Mouse (Mus musculus): ENCODE results near the gene 2310022B05Rik. TPM values are rescaled to one million over a fixed set of nuclear protein-coding genes. Genes with fewer than 3 reads are reported as not detected.

The 2310022B05Rik gene
- polyA plus RNA-seq, 1 experiment from 2014 or later, result 41.6 TPM

GRCm38 (mm10) chr8:124691706-124692105 lies 28.5 kb upstream of the 2310022B05Rik start:
- H3K9me3 ChIP-seq (ENCODE audit: control insufficient read depth, low read depth, low read length), result no peaks in the 10 kb centered on the region
- H3K36me3 ChIP-seq (ENCODE audit: control insufficient read depth, insufficient read depth, low read length), result peaks cover 9% of the 10 kb centered on the region
- H3K27ac ChIP-seq (ENCODE audit: low read length), result no peak overlapping the region
- H3K9ac ChIP-seq (replicated peaks; ENCODE audit: low read depth, low read length), result no peak overlapping the region
- ATAC-seq (ENCODE audit: insufficient number of reproducible peaks, insufficient read depth, low FRiP score, low read depth), result no peak
- no peaks in the 10 kb centered on the region for H3K27me3 ChIP-seq (ENCODE audit: control insufficient read depth, insufficient read depth, low read length)
- no peak overlapping the region for H3K4me2 ChIP-seq (replicated peaks; ENCODE audit: low read depth, low read length)
- WGBS, result 94% methylated on average over 4 of the region's 4 CpGs
- no peak overlapping the region for H3K4me3 ChIP-seq (ENCODE audit: low read depth, low read length)
- no peaks in the 10 kb centered on the region for H3K4me1 ChIP-seq (ENCODE audit: control insufficient read depth, insufficient read depth, low read length)

- no peaks in the 10 kb centered on the region for H3K27me3 ChIP-seq (ENCODE audit: control insufficient read depth, insufficient read depth, low read length)
- no peak overlapping the region for H3K4me2 ChIP-seq (replicated peaks; ENCODE audit: low read depth, low read length)
- no peak for ATAC-seq (ENCODE audit: insufficient number of reproducible peaks, insufficient read depth, low FRiP score, low read depth)
- peaks cover 15% of the 10 kb centered on the region for H3K36me3 ChIP-seq (ENCODE audit: control insufficient read depth, insufficient read depth, low read length)
- no peak overlapping the region for H3K4me3 ChIP-seq (ENCODE audit: low read depth, low read length)
- no peak overlapping the region for H3K9ac ChIP-seq (replicated peaks; ENCODE audit: low read depth, low read length)
- no peaks in the 10 kb centered on the region for H3K4me1 ChIP-seq (ENCODE audit: control insufficient read depth, insufficient read depth, low read length)
- no peak overlapping the region for H3K27ac ChIP-seq (ENCODE audit: low read length)
- H3K9me3 ChIP-seq (ENCODE audit: control insufficient read depth, low read depth, low read length), result no peaks in the 10 kb centered on the region
- WGBS, result 88% methylated on average over 13 of the region's 13 CpGs
These were observed 25.7 kb upstream of the 2310022B05Rik start for GRCm38 (mm10) chr8:124688899-124689298.

GRCm38 (mm10) chr8:124682218-124682617 lies 19.0 kb upstream of the 2310022B05Rik start:
- no peaks in the 10 kb centered on the region for H3K4me1 ChIP-seq (ENCODE audit: control insufficient read depth, insufficient read depth, low read length)
- no peak overlapping the region for H3K4me3 ChIP-seq (ENCODE audit: low read depth, low read length)
- WGBS, result 87% methylated on average over 10 of the region's 10 CpGs
- H3K9me3 ChIP-seq (ENCODE audit: control insufficient read depth, low read depth, low read length), result no peaks in the 10 kb centered on the region
- H3K36me3 ChIP-seq (ENCODE audit: control insufficient read depth, insufficient read depth, low read length), result peaks cover 29% of the 10 kb centered on the region
- no peaks in the 10 kb centered on the region for H3K27me3 ChIP-seq (ENCODE audit: control insufficient read depth, insufficient read depth, low read length)
- no peak overlapping the region for H3K9ac ChIP-seq (replicated peaks; ENCODE audit: low read depth, low read length)
- no peak overlapping the region for H3K27ac ChIP-seq (ENCODE audit: low read length)
- H3K4me2 ChIP-seq (replicated peaks; ENCODE audit: low read depth, low read length), result no peak overlapping the region
- no peak for ATAC-seq (ENCODE audit: insufficient number of reproducible peaks, insufficient read depth, low FRiP score, low read depth)

- H3K27me3 ChIP-seq (ENCODE audit: control insufficient read depth, insufficient read depth, low read length), result no peaks in the 10 kb centered on the region
- no peak overlapping the region for H3K4me2 ChIP-seq (replicated peaks; ENCODE audit: low read depth, low read length)
- H3K9me3 ChIP-seq (ENCODE audit: control insufficient read depth, low read depth, low read length), result no peaks in the 10 kb centered on the region
- 80% methylated on average over 10 of the region's 10 CpGs for WGBS
- H3K4me3 ChIP-seq (ENCODE audit: low read depth, low read length), result no peak overlapping the region
- no peak for ATAC-seq (ENCODE audit: insufficient number of reproducible peaks, insufficient read depth, low FRiP score, low read depth)
- no peak overlapping the region for H3K27ac ChIP-seq (ENCODE audit: low read length)
- H3K4me1 ChIP-seq (ENCODE audit: control insufficient read depth, insufficient read depth, low read length), result 0 out of 2 replicates have a peak, but pooled peaks cover 2% of the 10 kb centered on the region
- no peak overlapping the region for H3K9ac ChIP-seq (replicated peaks; ENCODE audit: low read depth, low read length)
- H3K36me3 ChIP-seq (ENCODE audit: control insufficient read depth, insufficient read depth, low read length), result peaks cover 29% of the 10 kb centered on the region
These were observed 18.6 kb upstream of the 2310022B05Rik start for GRCm38 (mm10) chr8:124681792-124682157.

GRCm38 (mm10) chr8:124681077-124681791 lies 18.1 kb upstream of the 2310022B05Rik start:
- no peak for ATAC-seq (ENCODE audit: insufficient number of reproducible peaks, insufficient read depth, low FRiP score, low read depth)
- H3K4me3 ChIP-seq (ENCODE audit: low read depth, low read length), result no peak overlapping the region
- no peaks in the 10 kb centered on the region for H3K9me3 ChIP-seq (ENCODE audit: control insufficient read depth, low read depth, low read length)
- peaks cover 26% of the 10 kb centered on the region for H3K36me3 ChIP-seq (ENCODE audit: control insufficient read depth, insufficient read depth, low read length)
- no peak overlapping the region for H3K4me2 ChIP-seq (replicated peaks; ENCODE audit: low read depth, low read length)
- WGBS, result 77% methylated on average over 10 of the region's 10 CpGs
- no peak overlapping the region for H3K9ac ChIP-seq (replicated peaks; ENCODE audit: low read depth, low read length)
- H3K27me3 ChIP-seq (ENCODE audit: control insufficient read depth, insufficient read depth, low read length), result no peaks in the 10 kb centered on the region
- H3K4me1 ChIP-seq (ENCODE audit: control insufficient read depth, insufficient read depth, low read length), result 0 out of 2 replicates have a peak, but pooled peaks cover 2% of the 10 kb centered on the region
- H3K27ac ChIP-seq (ENCODE audit: low read length), result no peak overlapping the region

GRCm38 (mm10) chr8:124678246-124678645 lies 15.1 kb upstream of the 2310022B05Rik start:
- H3K4me3 ChIP-seq (ENCODE audit: low read depth, low read length), result no peak overlapping the region
- no peak overlapping the region for H3K27ac ChIP-seq (ENCODE audit: low read length)
- H3K9me3 ChIP-seq (ENCODE audit: control insufficient read depth, low read depth, low read length), result no peaks in the 10 kb centered on the region
- H3K36me3 ChIP-seq (ENCODE audit: control insufficient read depth, insufficient read depth, low read length), result peaks cover 12% of the 10 kb centered on the region
- no peak overlapping the region for H3K4me2 ChIP-seq (replicated peaks; ENCODE audit: low read depth, low read length)
- 0 out of 2 replicates have a peak, but pooled peaks cover 2% of the 10 kb centered on the region for H3K4me1 ChIP-seq (ENCODE audit: control insufficient read depth, insufficient read depth, low read length)
- ATAC-seq (ENCODE audit: insufficient number of reproducible peaks, insufficient read depth, low FRiP score, low read depth), result no peak
- WGBS, result 90% methylated on average over 13 of the region's 13 CpGs
- H3K9ac ChIP-seq (replicated peaks; ENCODE audit: low read depth, low read length), result no peak overlapping the region
- H3K27me3 ChIP-seq (ENCODE audit: control insufficient read depth, insufficient read depth, low read length), result no peaks in the 10 kb centered on the region

GRCm38 (mm10) chr8:124677486-124677885 lies 14.3 kb upstream of the 2310022B05Rik start:
- no peak overlapping the region for H3K27ac ChIP-seq (ENCODE audit: low read length)
- peak; percentile 64; the same call in 1 of the 2 replicates for ATAC-seq (ENCODE audit: insufficient number of reproducible peaks, insufficient read depth, low FRiP score, low read depth)
- WGBS, result 47% methylated on average over 12 of the region's 12 CpGs
- no peak overlapping the region for H3K4me3 ChIP-seq (ENCODE audit: low read depth, low read length)
- H3K9me3 ChIP-seq (ENCODE audit: control insufficient read depth, low read depth, low read length), result no peaks in the 10 kb centered on the region
- H3K4me2 ChIP-seq (replicated peaks; ENCODE audit: low read depth, low read length), result no peak overlapping the region
- H3K36me3 ChIP-seq (ENCODE audit: control insufficient read depth, insufficient read depth, low read length), result peaks cover 14% of the 10 kb centered on the region; the same call in 1 of the 2 replicates
- H3K4me1 ChIP-seq (ENCODE audit: control insufficient read depth, insufficient read depth, low read length), result 0 out of 2 replicates have a peak, but pooled peaks cover 2% of the 10 kb centered on the region
- no peaks in the 10 kb centered on the region for H3K27me3 ChIP-seq (ENCODE audit: control insufficient read depth, insufficient read depth, low read length)
- H3K9ac ChIP-seq (replicated peaks; ENCODE audit: low read depth, low read length), result no peak overlapping the region

- Histone ChIP-seq H3K36me3 (ENCODE audit: control insufficient read depth, insufficient read depth, low read length) (peaks cover 11% of the 10 kb centered on the region; the same call in 1 of the 2 replicates), H3K4me3 (ENCODE audit: low read depth, low read length) (no peak overlapping the region), H3K4me1 (ENCODE audit: control insufficient read depth, insufficient read depth, low read length) (0 out of 2 replicates have a peak, but pooled peaks cover 2% of the 10 kb centered on the region), H3K4me2 (replicated peaks; ENCODE audit: low read depth, low read length) (no peak overlapping the region), H3K27ac (ENCODE audit: low read length) (no peak overlapping the region), H3K27me3 (ENCODE audit: control insufficient read depth, insufficient read depth, low read length) (no peaks in the 10 kb centered on the region), H3K9me3 (ENCODE audit: control insufficient read depth, low read depth, low read length) (no peaks in the 10 kb centered on the region), H3K9ac (replicated peaks; ENCODE audit: low read depth, low read length) (no peak overlapping the region)
- WGBS, result 89% methylated on average over 7 of the region's 7 CpGs
- ATAC-seq (ENCODE audit: insufficient number of reproducible peaks, insufficient read depth, low FRiP score, low read depth), result no peak
These were observed 13.9 kb upstream of the 2310022B05Rik start for GRCm38 (mm10) chr8:124677078-124677477.
